Mouse (Mus musculus) CD4-positive, CD25-positive, alpha-beta regulatory T cell, adult 2 months (primary cell): ENCODE measurements around the gene Elf2.
"Not testable (repeated sequence)": the region's sequence is repeated elsewhere in the genome, so short reads cannot be mapped to it uniquely, and the experiment has no call there.

ENCODE experiments used
- DNase-seq: peaks from one replicate; pipeline ENCODE4 v3.0.0-alpha.2; 2012; ENCODE audit warnings: low read depth, low spot score

Elf2 gene

GRCm38 (mm10) chr3:51359558-51360307 lies 19.3 kb upstream of the Elf2 start:
- DNase-seq, result no peak

GRCm38 (mm10) chr3:51358660-51359557 lies 18.4 kb upstream of the Elf2 start:
- DNase-seq, result peak; percentile 86

- peak; percentile 79 for DNase-seq
Observed at GRCm38 (mm10) chr3:51358181-51358580, 17.7 kb upstream of the Elf2 start.

- DNase-seq, result no peak
Observed at GRCm38 (mm10) chr3:51357624-51358023, 17.2 kb upstream of the Elf2 start.

GRCm38 (mm10) chr3:51357078-51357477 lies 16.6 kb upstream of the Elf2 start:
- no peak for DNase-seq

- DNase-seq, result not testable (repeated sequence)
Observed at GRCm38 (mm10) chr3:51354956-51355355, 14.5 kb upstream of the Elf2 start.

GRCm38 (mm10) chr3:51354034-51354427 lies 13.6 kb upstream of the Elf2 start:
- no peak for DNase-seq

GRCm38 (mm10) chr3:51353325-51354033 lies 13.0 kb upstream of the Elf2 start:
- peak; percentile 84 for DNase-seq

- DNase-seq, result no peak
Observed at GRCm38 (mm10) chr3:51350806-51351205, 10.3 kb upstream of the Elf2 start.

- DNase-seq, result no peak
Observed at GRCm38 (mm10) chr3:51348646-51349238, 8.3 kb upstream of the Elf2 start.

- not testable (repeated sequence) for DNase-seq
Observed at GRCm38 (mm10) chr3:51345017-51345416, 4.6 kb upstream of the Elf2 start.

GRCm38 (mm10) chr3:51344182-51344581 lies 3.7 kb upstream of the Elf2 start:
- DNase-seq, result not testable (repeated sequence)

GRCm38 (mm10) chr3:51343260-51343659 lies 2.8 kb upstream of the Elf2 start:
- DNase-seq, result no peak

- DNase-seq, result peak; percentile 48
Observed at GRCm38 (mm10) chr3:51342152-51342551, 1.7 kb upstream of the Elf2 start.

- peak; percentile 85 for DNase-seq
Observed at GRCm38 (mm10) chr3:51341268-51342081, 1.0 kb upstream of the Elf2 start.

GRCm38 (mm10) chr3:51339734-51340551 lies 520 bp downstream of the Elf2 start:
- peak; percentile 76 for DNase-seq

GRCm38 (mm10) chr3:51339378-51339733 lies 1.1 kb downstream of the Elf2 start:
- DNase-seq, result peak; percentile 47

- no peak for DNase-seq
Observed at GRCm38 (mm10) chr3:51335378-51335777, 5.1 kb downstream of the Elf2 start.

- no peak for DNase-seq
Observed at GRCm38 (mm10) chr3:51333950-51334349, 6.5 kb downstream of the Elf2 start.
